Mouse (Mus musculus) lung, postnatal 14 days (tissue): ENCODE results near the gene Ercc4.

Source experiments
- DNase-seq: peaks from one replicate; pipeline ENCODE4 v3.0.0; 2021

The Ercc4 gene

DNA sequence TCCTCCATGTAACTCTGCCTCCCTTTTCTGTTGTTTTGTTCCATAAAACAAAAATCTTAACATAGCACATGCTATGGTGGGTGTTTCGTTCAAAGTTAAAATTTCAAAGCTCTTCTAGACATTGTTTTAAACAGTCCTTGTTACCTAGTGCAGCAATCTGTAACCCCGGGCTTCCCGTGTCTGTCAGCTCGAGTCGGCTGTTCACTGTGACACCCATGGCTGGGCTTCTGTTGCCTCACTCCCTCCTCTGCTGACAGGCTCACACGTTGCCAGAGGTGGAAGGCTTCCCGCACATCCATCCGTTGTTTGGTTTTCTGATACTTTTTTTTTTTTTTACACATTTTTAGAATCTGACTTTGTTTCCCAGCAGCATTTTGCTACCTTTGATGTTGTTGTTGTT is 40.5 kb downstream of the Ercc4 start:
- DNase-seq = no peak

DNA sequence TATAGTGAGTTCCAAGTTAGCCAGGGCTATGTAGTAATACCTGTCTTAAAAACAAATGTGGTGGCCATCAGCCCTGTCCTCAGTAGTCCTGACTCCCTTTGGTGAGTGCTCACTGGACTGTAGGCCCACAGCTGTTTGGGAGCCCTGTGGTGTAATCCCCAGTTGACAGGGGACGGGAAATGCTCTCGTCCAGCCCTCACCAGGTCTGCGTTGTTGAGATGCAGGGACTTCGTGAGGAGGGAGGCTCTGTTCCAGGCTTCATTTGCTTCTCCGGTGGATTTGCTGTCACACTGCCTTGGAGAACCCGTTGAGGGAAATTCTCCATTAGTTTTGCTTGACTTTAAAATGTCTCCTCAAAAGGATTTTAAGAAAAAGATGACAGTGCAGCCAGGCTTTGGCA is 41.3 kb downstream of the Ercc4 start:
- DNase-seq = no peak

DNA sequence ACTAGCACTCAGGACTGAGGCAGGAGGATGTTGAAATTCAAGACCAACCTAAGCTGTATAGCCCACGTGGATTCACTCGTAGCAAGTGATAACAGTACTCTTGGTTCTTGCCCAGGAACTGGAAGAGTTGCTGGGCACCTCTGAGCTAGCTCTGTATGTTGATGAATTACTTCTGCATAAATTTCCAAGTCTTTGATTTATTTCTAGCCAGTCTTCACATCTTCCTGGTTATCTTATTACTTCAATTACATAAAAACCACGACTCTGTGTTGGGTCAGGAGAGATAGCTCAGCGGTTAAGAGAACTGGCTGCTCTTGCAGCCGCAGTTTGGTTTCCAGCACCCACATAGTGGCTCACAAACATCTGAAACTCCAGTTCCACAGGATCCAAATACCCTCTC is 43.0 kb downstream of the Ercc4 start:
- DNase-seq = no peak

DNA sequence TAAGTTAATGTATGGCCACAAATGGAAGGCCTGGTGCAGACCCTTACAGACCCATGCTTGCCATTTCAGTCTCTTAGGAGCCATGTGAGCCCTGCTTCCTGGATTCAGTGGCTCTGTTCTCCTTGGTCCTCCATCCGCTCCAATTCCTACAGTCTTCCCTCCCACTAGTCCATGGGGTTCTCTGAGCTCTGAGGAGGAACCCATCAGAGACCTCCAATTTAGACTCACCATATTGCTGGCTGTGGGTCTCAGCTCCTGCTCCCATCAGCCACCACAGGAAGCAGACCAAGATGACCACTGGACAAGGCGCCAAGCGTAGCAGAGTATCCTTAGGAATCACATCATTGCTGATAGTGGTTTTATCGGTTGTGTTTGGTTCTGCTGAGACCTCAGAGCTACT is 43.7 kb downstream of the Ercc4 start:
- no peak for DNase-seq

DNA sequence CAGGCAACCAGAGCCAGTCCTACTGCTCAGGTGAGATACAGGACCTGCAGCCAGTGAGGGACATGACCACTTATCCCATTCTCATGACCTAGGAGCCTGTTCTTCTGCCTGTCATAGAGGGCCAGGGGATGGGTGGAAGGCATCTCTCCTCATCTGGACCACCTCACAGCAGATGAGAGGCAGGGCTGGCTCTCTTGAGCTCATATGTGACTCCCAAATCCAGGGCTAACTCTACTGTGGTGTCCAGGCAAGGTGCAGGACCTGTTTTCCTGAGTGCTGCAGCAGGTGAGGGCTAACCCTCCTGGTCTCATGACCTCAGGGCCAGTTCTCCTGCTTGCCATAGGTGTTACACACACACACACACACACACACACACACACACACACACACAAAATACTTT is 44.9 kb downstream of the Ercc4 start:
- DNase-seq = no peak

DNA sequence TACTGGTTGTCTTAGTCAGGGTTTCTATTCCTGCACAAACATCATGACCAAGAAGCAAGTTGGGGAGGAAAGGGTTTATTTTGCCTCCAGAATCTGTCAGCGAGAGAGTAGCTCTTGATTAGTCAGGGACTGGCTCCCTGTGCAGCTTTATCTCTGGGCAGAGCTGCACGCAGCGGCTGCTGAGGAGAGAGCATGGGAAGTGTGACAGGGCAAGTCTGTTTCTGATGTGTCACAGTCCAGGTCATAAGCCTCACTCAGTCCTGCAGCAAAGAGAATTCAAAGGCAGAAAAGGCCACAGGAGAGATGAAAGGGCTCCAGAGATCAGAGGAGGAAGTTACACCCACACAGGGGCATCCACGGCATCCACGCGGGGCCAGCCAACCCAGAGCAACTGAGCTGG is 47.8 kb downstream of the Ercc4 start:
- no peak for DNase-seq

DNA sequence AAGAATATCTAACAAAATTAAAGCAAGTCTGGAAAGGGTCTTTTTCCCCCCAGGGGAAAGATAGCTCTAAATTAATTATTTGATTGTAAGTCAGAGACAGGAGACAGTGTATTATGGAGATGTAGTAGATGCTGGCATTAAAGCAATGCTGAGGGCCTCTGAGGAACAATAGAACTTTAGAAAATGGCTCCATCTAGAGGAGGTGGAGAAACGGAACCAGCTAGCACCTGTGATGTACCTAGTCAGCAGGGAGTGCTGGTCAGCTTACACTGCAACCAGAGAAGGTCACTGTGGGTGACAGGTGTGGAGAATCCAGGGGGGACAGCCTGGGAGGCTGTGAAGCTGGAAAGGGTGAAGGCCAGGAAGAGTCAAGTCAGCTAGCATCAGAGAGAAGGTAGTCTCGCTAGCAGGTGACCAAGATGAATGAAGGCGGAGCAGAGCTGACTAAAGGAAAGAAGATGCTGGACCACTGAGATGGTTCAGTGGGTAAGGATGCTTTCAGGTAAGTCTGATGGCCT is 48.7 kb downstream of the Ercc4 start:
- DNase-seq = no peak

DNA sequence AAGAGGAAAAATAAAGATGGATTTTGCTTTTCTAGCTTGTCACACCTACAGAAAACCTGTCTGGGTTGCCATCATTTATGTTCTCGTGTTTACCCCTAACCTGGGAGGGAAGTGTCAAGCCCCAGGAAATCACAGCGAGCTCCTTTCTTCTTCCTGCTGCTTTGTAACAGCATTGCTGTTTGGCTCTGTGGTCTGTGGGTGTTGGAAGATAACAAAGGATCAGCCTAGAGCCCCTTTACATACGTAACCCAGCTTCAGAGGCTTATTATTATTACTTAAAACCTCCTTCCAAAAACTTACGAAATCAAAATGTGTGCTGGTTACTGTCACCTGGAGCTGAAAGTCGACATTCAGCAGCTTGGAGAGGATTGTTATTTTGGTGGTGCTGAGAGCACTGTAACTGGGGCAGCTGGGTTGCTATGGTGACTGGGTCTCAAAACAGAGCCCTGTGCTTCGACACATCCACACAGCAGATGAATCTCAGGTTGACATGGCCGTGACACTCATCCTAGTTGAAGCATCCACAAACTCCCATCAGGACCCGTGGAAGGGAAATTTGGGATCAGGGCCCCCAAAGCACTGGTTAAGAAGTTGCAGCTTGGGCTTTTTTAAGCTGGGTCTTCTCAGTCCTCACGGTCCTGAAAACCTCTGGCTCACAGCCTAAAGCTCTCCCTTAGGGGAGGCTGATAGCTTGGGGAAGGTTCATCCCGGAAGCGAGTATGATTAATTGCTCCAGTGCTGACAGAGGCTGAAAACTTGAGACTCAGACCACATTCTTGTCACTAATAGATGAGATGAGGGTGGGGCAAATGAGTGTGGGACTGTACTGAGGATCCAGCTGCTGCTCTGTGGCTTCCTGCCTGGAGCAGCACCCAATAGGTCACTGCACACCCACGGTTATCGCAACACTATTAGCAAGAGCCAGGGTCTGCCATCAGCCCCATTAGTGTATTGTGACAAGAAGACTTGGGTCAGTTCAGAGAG is 49.7 kb downstream of the Ercc4 start:
- peak; percentile 37 for DNase-seq

DNA sequence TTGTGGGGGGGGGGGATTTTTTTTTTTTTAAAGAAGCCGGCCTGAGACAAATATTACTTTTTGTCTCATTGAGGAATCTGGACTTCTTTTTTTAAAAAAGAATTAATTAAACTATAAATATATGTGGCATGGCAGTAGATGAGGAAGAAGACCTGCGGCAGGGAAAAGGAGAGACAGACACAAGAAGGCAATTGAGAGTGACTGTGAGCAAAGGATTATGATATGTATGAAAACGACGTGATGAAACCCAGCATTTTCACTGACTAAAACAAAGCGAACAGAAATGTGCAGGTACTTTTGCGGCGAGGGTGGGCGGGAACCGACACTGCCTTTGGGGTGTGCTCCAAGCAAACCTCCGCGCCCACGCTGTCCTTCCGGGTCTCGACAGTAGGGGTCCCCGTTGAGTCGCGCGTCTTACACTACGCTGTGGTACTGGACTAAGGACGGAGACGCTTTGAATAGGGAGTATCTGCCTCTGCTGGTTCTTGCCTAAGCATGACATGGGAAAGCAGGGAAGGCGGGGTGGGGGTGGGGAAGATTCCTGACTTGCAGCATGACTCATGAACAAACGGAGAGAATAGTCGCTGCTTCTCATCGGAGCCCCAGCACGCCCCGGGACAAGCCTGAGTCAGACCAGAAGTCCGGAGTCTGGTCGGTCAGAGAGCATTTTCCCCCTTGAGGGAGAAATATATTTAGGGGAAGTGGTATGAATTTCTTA is 50.6 kb downstream of the Ercc4 start:
- peak; percentile 96 for DNase-seq

DNA sequence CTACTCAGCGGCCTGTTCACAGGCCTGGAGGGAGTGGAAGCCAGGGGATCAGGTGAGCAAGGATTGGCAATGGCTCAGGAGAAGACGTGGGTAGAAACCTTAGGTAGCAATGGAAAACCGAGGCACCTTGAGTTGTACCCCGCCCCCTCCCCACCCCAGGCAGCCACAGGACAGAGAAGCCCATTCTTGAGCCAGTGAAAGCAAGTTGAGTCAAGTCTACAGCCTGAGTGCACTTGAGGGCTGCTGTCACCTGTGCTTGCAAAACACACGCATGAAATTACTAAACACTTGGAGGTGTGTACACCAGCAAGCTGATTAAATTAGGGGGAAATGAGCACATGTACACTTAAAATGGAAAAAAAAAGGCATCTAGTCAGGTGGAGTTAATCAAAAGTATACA is 52.0 kb downstream of the Ercc4 start:
- no peak for DNase-seq

DNA sequence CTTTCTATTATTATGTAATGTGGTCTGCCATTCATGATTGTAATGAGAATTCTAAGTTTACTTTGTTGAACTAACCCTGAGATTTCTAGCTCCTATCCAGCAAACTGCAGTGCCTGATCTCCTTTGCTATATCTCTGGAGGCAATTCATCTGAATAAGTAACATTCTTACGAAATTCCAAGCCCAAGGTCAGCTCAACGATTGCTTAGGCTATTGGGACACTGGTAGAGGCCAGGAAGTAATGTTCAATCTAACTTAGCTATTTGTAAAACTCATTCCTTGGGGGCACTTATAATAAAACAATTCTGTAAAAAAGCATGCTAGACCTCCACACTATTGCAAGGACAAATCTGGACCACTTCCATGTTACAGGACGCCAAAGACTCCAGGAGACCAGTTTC is 58.2 kb downstream of the Ercc4 start:
- no peak for DNase-seq

DNA sequence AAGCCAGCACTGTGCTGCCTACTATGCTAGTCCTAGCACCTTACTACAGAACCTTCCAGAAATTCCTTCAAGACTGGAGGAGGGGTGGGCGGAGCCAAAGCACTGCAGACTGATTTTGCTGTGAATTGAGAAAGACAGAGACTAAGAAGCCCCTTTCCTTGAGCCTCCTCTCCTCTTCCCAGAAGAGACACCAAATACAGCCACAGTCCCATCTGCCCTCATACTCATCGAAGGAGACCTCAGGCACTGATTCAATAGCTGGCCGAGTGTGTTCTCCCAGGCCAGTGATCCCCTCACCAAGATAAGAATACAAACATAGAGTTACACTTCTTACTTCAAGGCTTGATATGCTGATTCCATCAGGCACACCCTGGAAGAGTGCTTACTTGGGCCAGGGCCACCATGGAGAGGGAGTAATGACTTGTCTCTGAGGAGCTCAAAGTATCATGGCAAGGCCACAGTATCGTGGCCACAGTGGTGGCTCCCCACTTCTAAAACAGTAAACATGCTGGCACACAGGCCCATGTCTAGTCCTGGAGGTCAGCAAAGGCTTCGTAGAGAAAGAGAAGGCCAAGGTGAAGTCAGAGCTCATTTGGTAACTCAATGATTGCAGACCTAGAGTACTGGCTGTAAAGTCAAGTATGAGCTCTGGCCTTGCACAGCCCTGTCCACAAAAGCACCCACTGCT is 63.7 kb downstream of the Ercc4 start:
- no peak for DNase-seq

DNA sequence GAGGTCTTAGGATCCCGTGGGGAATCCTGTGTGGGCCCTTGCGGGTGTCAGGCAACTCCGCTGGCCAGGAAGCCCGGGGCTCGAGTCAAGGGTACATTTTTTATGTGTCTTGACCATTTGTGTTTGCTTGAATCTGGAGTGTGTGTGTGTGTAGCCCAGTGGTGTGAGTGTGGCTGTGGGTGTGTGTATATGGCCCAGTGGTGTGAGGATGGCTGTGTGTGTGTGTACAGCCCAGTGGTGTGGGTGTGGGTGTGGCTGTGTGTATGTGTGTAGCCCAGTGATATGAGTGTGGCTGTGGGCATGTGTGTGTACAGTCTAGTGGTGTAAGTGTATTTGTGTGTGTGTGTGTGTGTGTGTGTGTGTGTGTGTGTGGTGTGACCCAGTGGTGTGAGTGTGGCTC is 73.0 kb downstream of the Ercc4 start:
- no peak for DNase-seq

DNA sequence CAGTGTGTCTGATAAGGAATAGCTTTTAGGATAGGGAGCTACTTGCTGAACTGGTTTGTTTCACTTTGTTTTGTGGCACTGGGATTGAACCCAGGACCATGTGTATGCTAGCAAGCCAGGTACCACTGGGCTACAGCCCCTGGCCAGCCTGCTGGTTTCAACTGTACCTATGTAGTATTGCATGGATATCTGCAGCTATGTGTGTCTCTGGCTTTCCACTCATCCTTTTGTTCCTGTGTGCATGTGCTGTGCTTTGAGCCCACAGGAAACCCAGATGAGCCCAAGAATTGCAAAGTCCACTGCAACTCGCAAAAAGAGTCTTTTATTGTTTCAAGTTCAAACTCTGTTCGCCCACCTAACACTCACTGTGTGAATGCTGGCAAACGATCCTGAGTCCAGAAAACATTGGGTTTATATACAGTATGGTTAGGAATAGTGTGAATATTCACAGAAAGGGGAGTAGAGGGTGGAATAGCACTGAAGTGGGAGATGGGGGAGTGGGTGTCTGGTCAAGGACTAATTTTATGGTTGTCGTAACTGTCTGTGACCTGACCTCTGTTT is 73.8 kb downstream of the Ercc4 start:
- DNase-seq = no peak

DNA sequence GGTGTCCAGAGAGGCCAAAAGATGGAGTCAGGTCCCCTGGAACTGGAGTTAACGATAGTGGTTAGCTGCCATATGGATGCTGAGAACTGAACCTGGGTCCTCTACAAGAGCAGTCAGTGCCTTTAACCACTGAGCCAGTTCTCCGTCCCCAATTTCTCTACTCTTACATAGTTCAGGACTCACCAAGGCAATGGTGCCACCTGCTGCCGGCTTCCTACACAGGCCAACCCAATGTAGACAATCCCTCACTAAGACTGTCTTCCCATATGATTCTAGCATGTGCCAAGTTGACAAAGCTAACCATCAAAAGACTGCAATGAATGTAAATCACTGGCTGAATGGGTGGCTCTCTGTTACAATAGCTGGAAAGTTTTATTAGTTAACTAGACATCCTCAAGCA is 74.9 kb downstream of the Ercc4 start:
- no peak for DNase-seq

DNA sequence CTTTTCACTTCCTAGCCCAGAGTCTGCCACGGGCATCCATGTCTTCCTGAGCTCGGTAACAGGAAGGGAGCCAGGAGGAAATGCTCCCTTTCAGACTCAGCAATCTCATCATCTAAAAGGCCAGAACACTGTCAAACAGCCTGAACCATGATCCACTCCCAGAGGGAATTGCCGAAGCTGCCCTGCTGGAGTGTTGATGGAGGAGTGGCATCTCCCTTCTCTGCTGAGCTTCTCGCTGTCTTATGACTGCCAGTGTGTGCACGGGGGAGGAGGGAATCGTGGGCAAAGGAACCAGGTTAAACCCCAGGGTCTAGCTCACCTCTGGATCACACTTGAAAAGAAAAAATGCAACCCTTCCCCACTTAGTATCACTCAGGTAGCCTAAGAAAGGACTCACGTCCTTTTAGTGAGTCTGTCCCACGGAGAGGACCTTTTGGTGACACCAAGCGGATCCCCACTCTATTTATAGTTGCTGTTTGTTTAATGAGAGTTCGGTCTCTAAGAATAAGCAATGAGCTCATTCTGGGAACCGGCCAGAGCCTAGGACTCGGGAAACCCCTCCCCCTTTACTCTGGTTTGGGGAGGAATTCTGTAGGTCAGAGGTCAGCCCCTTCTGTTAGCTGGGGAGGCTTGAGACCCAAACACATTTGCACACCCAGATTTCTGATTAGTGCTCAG is 80.1 kb downstream of the Ercc4 start:
- DNase-seq = peak; percentile 73

DNA sequence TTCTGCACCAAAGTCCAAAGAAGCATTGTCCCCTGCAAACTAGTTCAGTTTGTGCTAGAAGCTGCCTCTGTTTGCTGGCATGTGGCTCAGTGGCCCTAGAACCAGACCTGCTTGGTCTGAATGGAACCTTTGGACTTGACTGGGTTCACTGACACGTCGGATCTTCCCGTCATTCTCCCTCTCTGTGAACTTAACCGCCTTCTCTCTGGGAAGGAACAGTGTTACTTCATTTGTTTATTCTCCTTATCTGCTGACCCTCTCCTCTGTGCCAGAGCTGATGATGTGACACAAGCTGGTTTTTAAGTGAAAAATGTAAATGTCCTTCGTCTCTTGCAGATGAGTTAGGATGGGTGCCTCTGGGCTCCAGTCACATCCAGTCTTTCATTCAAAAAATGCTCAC is 81.0 kb downstream of the Ercc4 start:
- DNase-seq = no peak

DNA sequence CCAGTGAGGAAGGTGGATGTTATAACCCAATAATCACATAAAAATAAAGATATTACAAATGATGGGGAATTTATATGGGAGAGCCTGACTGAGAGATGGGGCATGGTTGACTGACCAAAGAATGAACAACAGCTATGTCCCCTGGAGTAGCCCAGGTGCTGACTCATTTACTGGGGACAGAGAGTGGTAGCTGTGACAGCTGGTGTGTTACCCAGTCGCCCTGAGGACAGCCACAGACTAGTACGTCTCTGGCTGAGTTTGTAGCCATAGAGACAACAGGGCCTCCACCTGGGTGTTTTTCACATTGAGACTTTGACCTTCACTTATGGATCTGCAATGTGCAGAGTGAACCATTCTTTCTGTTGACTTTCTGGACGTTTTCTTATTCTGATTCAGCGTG is 81.7 kb downstream of the Ercc4 start:
- no peak for DNase-seq

DNA sequence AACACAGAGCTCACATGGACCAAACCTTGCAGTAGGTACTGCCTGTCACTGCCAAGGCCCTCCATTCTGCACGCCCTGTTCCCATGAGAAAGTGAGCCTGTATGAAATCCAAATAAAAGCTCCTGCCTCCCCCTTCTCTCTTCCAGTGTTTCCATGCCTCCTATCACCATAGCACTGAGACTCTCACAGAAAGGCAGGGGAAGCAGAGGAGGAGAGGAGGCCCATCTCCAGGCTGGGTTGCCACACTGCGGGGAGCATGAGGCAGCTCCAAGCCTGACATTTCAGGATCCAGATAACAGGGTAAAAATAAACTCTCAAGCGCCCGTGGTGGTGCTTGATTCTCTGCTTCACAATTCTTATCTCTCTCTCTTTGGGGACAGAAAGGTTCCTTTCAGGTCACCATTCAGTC is 84.2 kb downstream of the Ercc4 start:
- DNase-seq = no peak

DNA sequence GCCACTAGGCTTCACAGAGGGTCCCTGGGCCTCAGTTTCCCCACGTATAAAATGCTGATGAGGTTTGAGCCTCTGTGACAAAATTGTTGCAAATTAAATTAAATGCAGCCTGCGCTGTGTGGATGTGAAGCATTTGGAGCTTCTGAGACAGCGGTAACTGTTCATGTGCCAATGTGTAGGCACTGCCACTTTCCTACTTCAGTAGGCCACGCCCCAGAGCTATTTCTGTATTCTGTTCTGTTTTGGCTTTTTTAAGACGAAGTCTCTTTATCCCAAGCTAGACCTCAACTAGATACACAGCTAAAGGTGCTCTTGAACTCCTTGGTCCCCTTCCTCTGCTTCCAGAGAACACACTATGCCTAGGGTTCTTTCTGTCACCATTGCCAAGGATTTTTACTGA is 85.4 kb downstream of the Ercc4 start:
- DNase-seq = no peak

DNA sequence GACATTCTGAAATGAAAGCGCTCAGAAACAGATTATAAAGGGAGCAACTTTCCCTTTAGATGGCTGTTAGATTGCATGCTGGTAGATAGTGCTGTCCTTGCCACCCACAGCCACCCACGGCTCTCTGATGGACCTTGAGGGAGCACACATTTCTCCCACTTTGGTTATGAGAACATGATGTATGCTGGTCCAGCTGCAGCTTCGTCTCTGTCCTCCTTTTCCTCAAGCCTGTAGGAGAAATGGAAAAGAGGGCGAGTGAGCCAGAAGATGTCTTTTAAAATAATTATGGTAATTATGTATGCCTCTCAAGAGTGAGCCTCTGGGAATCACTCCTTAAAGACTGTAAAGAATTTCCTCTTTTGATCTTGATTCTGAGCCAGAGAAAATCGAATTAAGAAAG is 87.1 kb downstream of the Ercc4 start:
- no peak for DNase-seq

DNA sequence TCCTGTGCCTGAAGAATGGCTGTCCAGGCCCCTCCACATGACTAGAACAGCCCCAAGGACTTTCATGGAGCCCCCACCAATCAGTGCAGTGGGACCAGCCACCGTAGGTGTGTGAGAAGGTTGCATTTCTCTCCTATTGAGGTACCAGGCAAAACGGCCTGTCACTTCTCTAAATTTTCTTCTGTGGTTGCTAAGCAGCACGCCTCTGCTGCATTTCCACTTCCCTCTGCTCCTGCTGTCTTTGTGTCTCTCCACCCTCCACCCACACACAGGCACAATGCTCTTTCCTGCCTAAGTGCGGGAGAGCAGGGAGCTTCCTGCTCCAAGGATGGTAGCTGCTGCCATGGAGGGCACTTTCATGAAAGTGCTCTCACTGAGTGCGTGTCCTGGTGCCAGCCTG is 87.8 kb downstream of the Ercc4 start:
- peak; percentile 34 for DNase-seq

DNA sequence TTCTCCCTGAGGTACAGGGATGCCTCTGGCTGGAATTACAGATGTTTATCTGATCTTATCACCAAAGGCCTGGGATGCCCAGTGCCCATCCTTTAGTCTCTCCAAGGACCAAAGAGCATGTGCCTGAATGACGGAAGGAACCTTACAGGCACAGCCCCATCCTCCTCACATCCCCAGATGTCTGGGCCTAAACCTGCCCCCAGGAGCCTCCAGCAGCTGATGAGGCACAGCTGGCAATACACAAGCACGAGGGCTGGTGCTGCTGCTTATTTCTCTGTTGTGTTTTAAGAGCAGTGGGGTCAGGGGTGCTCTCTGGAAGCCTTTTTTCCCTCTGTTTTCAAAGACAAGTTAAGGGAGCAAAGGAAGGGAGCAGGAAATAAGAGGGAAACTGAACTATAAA is 89.7 kb downstream of the Ercc4 start:
- DNase-seq = no peak
